ENCODE assay signal across 8 mouse cellular contexts in genomic region chr2:13371797-13372170, GRCm38 (mm10).
DNase-seq lines count a peak whose midpoint lies in the region; ATAC-seq lines count a peak whose summit lies in the region.

No protein-coding gene starts in this region.

- H3K36me3 ChIP-seq in hindbrain, embryonic 14.5 days (replicated peaks; ENCODE audit: control insufficient read depth, insufficient read depth), result no peaks in the 10 kb centered on the region
- no peaks in the 10 kb centered on the region for H3K36me3 ChIP-seq in midbrain, embryonic 10.5 days

- H3K4me3 ChIP-seq in hindbrain, embryonic 14.5 days (replicated peaks; ENCODE audit: low read length), result no peak overlapping the region
- peak overlapping the region; percentile 30 for H3K4me3 ChIP-seq in midbrain, embryonic 10.5 days

- intact Hi-C loops in left cerebral cortex, postnatal 4 days (cut with DNase I), result no loop called here

- H3K4me2 ChIP-seq in hindbrain, embryonic 14.5 days (replicated peaks), result no peak overlapping the region

- WGBS in hindbrain, embryonic 14.5 days, result 2% methylated on average over 4 of the region's 4 CpGs
- WGBS in midbrain, embryonic 10.5 days, result 1% methylated on average over 4 of the region's 4 CpGs

- H3K27me3 ChIP-seq in hindbrain, embryonic 14.5 days (ENCODE audit: control insufficient read depth, insufficient read depth, low read length), result no peaks in the 10 kb centered on the region
- no peaks in the 10 kb centered on the region for H3K27me3 ChIP-seq in midbrain, embryonic 10.5 days (ENCODE audit: low read depth, poor library complexity, severe bottlenecking)

- H3K9ac ChIP-seq in hindbrain, embryonic 14.5 days, result peak overlapping the region; percentile 21; the same call in 1 of the 2 replicates

- H3K4me1 ChIP-seq in hindbrain, embryonic 14.5 days (replicated peaks; ENCODE audit: control insufficient read depth, insufficient read depth, low read length), result peaks cover 19% of the 10 kb centered on the region
- H3K4me1 ChIP-seq in midbrain, embryonic 10.5 days, result peaks cover 48% of the 10 kb centered on the region

- ATAC-seq in hindbrain, embryonic 14.5 days (ENCODE audit: low FRiP score), result peak; percentile 60; the same call in 1 of the 2 replicates

- no peaks in the 10 kb centered on the region for H3K9me3 ChIP-seq in hindbrain, embryonic 14.5 days (ENCODE audit: control insufficient read depth, low read length)
- no peaks in the 10 kb centered on the region for H3K9me3 ChIP-seq in midbrain, embryonic 10.5 days (replicated peaks)

- peak overlapping the region; percentile 81 for H3K27ac ChIP-seq in hindbrain, embryonic 14.5 days
- peak overlapping the region; percentile 91 for H3K27ac ChIP-seq in midbrain, embryonic 10.5 days (replicated peaks)

- peak; percentile 6 for DNase-seq in adrenal gland, postnatal 25 days
- no peak for DNase-seq in adrenal gland, adult 8-10 months
- DNase-seq in embryo, embryonic 11 days, result peak; percentile 53
- no peak for DNase-seq in hindbrain, embryonic 14.5 days (ENCODE audit: low spot score)
- DNase-seq in midbrain, embryonic 10.5 days (ENCODE audit: low spot score), result no peak
- no peak for DNase-seq in left cerebral cortex, postnatal 4 days
- DNase-seq in urinary bladder, postnatal 10 days (ENCODE audit: low spot score), result no peak
- no peak for DNase-seq in gastrocnemius, postnatal 10 days

Comparison
In these comparisons a context has a peak if more than half of its experiments do, and no peak if none do; other contexts are left out.
1. DNase-seq: peak in adrenal gland, postnatal 25 days (single experiment) and embryo, embryonic 11 days (single experiment); none in adrenal gland, adult 8-10 months (single experiment), hindbrain, embryonic 14.5 days (single experiment), midbrain, embryonic 10.5 days (single experiment), left cerebral cortex, postnatal 4 days (single experiment), urinary bladder, postnatal 10 days (single experiment) and gastrocnemius, postnatal 10 days (single experiment).